Mouse (Mus musculus) macrophage (primary cell): Measurements from ENCODE around the gene Ern2. TPM values are rescaled to one million over a fixed set of nuclear protein-coding genes. Genes with fewer than 3 reads are reported as not detected.
A peak's percentile ranks its signal among the peaks of the same experiment; 100 is the strongest.

Source experiments
- H3K27ac ChIP-seq: fragments of 350-480 bp; formaldehyde crosslinking; 2 replicates; pipeline ENCODE4 v1.9.0; 2021
- H3K36me3 ChIP-seq: fragments of 350-480 bp; formaldehyde crosslinking; 2 replicates; pipeline ENCODE4 v1.9.0; 2021; ENCODE audit errors: inconsistent target
- H3K4me3 ChIP-seq: fragments of 350-480 bp; formaldehyde crosslinking; 2 replicates; pipeline ENCODE4 v1.9.0; 2021; ENCODE audit errors: inconsistent target
- H3K79me2 ChIP-seq: fragments of 350-480 bp; formaldehyde crosslinking; 2 replicates; pipeline ENCODE4 v1.9.0; 2021; ENCODE audit errors: inconsistent target
- WGBS: methylation state at CpG from one replicate; pipeline ENCODE4 v1.1.7; 2026; ENCODE audit warnings: inconsistent platforms; ENCODE audit not compliant: missing documents; 5-methylcytosine and 5-hydroxymethylcytosine counted together
- polyA plus RNA-seq: library from polyadenylated mRNA; stranded (reverse); fragments of 250-400 nt; gene quantifications from 3 replicates; pipeline ENCODE4 v1.2.4, GENCODE M21; 2018; ENCODE audit warnings: inconsistent platforms

Ern2 gene
- polyA plus RNA-seq, 1 experiment from 2014 or later = not detected

DNA sequence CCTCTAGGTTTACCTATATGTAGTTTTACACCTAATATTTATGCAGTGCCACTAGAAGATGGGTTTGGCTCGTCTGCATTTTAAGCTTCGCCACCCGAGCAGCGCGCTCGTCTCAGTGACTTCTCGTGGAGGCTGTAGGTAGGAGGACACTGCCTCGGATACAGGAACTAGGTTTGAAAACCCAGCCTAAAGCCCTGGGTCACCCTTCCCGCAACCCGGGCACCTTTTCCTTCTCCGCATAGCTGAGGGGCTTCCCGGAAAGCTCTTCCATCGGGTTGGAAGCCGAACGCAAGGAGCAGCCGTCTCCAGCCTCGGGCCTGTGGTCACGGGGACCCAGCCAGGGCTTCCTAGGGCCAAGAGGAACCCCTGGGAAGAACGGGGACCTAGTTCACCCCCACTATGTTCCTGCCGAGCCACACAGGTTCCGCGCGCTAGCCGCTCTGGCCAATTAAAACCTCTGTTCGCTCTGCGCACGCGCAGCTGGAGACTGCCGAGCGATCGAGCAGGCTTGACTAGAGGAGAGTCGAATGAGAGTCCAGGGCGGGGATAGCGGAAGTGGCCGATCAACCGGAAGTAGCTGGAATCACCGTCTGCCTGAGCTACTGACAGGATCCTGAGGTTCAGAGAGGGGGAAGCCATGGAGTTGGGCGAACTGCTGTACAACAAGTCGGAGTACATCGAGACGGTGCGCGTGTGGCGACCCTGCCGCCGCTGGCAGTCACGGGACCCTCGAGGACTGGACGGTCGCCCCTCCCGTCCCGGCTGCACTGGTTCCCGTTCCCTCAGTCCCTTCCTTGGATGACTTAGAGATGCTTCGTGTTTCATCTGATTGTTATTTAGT, 53.3 kb downstream of the Ern2 start, which contains the start of the genes Palb2 and Dctn5:
Gene Palb2, minus strand, starts transcription at position 489 of the 841 bp plus-strand sequence.
Gene Dctn5, plus strand, starts transcription at position 545 of the 841 bp plus-strand sequence.
- H3K36me3 ChIP-seq = peaks cover 18% of the 10 kb centered on the region
- H3K4me3 ChIP-seq = peak within 1 kb of the TSS; percentile 79
- WGBS = under 1% methylated on average over 54 of the region's 54 CpGs
- H3K79me2 ChIP-seq = peaks cover 55% of the 10 kb centered on the region
- H3K27ac ChIP-seq = peak within 1 kb of the TSS; percentile 69

DNA sequence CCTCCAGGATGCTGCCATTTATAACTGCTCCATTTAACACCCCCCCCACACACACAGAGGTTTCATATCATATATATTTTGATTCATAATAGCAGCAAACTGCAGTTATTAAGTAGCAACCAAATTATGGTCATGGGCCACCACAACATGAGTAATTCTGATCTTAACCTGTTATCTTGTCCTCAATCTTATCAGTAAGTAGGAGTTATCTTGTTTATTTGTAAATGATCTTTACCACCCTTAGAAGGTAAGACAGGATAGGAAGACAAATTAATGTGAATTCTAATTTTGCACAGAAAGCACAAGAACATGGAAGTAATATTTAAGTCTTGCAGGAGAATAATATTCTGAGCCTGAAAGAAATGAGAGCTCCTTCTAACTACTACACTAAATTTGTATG, 54.2 kb downstream of the Ern2 start:
- peaks cover 26% of the 10 kb centered on the region for H3K36me3 ChIP-seq
- peaks cover 55% of the 10 kb centered on the region for H3K79me2 ChIP-seq
- H3K4me3 ChIP-seq = peak overlapping the region; percentile 79
- no peak overlapping the region for H3K27ac ChIP-seq

DNA sequence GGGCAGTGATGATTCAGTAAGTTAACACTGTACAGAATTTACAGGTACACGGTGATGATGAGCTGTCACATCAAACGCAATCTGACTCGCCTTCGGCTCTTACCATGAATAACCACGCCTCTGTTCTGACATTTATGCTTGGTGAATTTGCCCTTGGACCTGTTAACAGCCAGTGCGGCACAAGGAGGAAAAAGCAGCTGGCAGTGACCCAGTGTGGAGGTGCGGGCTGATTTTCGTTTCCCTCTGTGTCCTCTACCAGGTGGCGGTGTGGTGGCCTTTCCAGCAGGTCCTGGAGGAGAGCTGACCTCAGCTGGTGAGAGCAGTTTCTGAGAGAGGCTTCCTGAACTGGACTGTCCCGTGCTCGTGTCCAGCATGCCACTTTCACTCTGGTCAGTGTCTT, 59.1 kb downstream of the Ern2 start:
- peaks cover 24% of the 10 kb centered on the region for H3K79me2 ChIP-seq
- H3K4me3 ChIP-seq = no peak overlapping the region
- H3K27ac ChIP-seq = no peak overlapping the region
- WGBS = 94% methylated on average over 11 of the region's 11 CpGs
- H3K36me3 ChIP-seq = peaks cover 37% of the 10 kb centered on the region; the same call in 1 of the 2 replicates

DNA sequence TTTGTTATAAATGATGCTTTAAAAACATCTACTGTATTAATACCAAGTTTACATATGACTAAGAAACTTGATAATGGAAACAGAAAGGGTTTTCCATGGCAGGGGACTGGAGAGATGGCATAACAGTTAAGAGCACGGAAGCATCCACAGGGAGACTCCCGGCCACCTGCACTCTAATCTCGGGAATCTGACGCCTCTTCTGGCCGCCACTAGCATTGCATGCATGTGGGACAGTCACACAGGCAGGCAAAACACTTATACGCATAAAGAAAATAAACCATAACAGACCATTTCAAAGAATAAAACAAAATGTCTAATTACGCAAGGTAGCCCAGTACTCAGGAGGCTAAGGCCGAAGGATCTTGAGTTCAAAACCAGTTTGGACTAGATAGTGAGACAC, 60.4 kb downstream of the Ern2 start:
- Histone ChIP-seq H3K36me3 (peaks cover 39% of the 10 kb centered on the region; the same call in 1 of the 2 replicates), H3K4me3 (no peak overlapping the region), H3K27ac (no peak overlapping the region), H3K79me2 (peaks cover 11% of the 10 kb centered on the region)
- WGBS = 95% methylated on average over 8 of the region's 8 CpGs

DNA sequence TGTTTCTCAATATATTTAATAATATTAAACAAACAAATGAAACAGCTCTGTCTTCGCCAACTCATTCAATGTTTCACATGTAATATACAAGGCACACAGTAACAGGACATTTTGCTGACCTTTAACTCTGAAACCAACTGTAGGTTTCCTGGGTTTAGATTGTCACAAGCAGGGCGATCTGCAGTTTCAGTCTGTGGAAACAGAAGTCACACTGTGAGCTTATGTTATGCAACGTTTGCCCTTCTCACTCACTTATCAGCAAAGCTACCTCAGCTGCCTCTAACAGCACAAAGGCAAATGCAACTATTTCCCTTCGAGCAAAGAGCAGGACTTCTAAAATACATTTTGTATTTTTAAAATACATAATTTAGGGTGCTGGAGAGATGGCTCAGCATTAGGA, 62.5 kb downstream of the Ern2 start:
- Histone ChIP-seq H3K27ac (no peak overlapping the region), H3K79me2 (no peaks in the 10 kb centered on the region), H3K4me3 (no peak overlapping the region), H3K36me3 (peaks cover 46% of the 10 kb centered on the region; the same call in 1 of the 2 replicates)
- 87% methylated on average over 4 of the region's 4 CpGs for WGBS

Other genes starting within 250 kb of the Ern2 start
- gene Cog7, start 204.5 kb downstream of the Ern2 start, polyA plus RNA-seq = 25.7 to 38.9 TPM (median 27.1 TPM) in 3 replicates
- 23.4 to 40.7 TPM (median 33.5 TPM) in 3 replicates for gene Gga2, start 165.0 kb downstream of the Ern2 start, polyA plus RNA-seq
- 22.6 to 24.5 TPM (median 23.1 TPM) in 3 replicates for gene Ubfd1, start 119.0 kb downstream of the Ern2 start, polyA plus RNA-seq
- gene Ears2, start 118.9 kb downstream of the Ern2 start, polyA plus RNA-seq = 1.7 to 6.3 TPM (median 2.3 TPM) in 3 replicates
- gene Ndufab1, start 84.3 kb downstream of the Ern2 start, polyA plus RNA-seq = 63.3 to 114 TPM (median 85.0 TPM) in 3 replicates
- gene Palb2, start 53.2 kb downstream of the Ern2 start, polyA plus RNA-seq = 3.8 to 7.8 TPM (median 4.4 TPM) in 3 replicates
- gene Dctn5, start 53.2 kb downstream of the Ern2 start, polyA plus RNA-seq = 105 to 133 TPM (median 112 TPM) in 3 replicates
- gene Plk1, start 26.8 kb downstream of the Ern2 start, polyA plus RNA-seq = 0.68 to 10.4 TPM (median 5.0 TPM) in 3 replicates
- gene Chp2, start 33.3 kb upstream of the Ern2 start, polyA plus RNA-seq = 0.17 to 4.2 TPM (median 2.5 TPM) in 3 replicates
- gene Prkcb, start 102.5 kb upstream of the Ern2 start, polyA plus RNA-seq = 43.7 to 85.2 TPM (median 43.9 TPM) in 3 replicates